Mouse (Mus musculus) lung, adult 2 months (tissue): Measurements from ENCODE around the gene Alpi.

ENCODE experiments used
- CTCF ChIP-seq: fragments of 200-500 bp; IDR thresholded peaks from 2 replicates; pipeline ENCODE4 v1.5.1; 2011; ENCODE audit warnings: mild to moderate bottlenecking, low read length, control low read depth; ENCODE audit not compliant: insufficient read depth
- POLR2A ChIP-seq: fragments of 200-500 bp; IDR thresholded peaks from 2 replicates; pipeline ENCODE4 v1.6.1; 2011; ENCODE audit warnings: low read depth, mild to moderate bottlenecking, control low read depth, low read length, borderline replicate concordance; ENCODE audit errors: extremely low read depth

- TF ChIP-seq POLR2A = no peak
- no peak for TF ChIP-seq CTCF
Observed at GRCm38 (mm10) chr1:87086964-87087363, 14.4 kb downstream of the Alpi start.
